Mouse (Mus musculus) kidney, postnatal 14 days (tissue): ENCODE data around the gene Gm20916.
"Not testable (repeated sequence)": the region's sequence is repeated elsewhere in the genome, so short reads cannot be mapped to it uniquely, and the experiment has no call there.

Experiments
- DNase-seq: peaks from one replicate; pipeline ENCODE4 v3.0.0; 2022; ENCODE audit warnings: mixed read lengths

The Gm20916 gene

DNA sequence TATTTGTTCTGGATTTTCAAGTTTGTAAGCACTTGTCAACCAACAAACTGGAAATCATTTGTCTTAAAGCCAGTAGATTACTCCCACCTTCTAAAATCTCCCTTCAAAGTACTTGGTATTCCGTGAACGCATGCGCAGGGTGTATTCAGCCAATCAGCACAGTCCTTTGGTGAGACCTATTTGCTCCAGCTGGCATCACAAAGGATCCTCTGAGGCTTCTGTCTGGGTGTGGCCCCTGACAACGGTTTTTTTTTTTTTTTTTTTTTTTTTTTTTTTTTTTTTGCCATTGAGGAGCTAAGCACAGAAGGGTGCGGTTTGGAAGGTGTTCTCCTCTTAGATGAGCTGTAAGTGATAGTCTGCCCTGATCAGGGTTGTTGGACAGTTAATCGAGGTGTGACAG lies at the start of gene Gm20916:
Gm20916 (plus strand) TSS at position 301 of the 400 bp plus-strand sequence.
- not testable (repeated sequence) for DNase-seq
